Mouse (Mus musculus): ENCODE data around the gene Chac1.

Chac1 gene

DNA sequence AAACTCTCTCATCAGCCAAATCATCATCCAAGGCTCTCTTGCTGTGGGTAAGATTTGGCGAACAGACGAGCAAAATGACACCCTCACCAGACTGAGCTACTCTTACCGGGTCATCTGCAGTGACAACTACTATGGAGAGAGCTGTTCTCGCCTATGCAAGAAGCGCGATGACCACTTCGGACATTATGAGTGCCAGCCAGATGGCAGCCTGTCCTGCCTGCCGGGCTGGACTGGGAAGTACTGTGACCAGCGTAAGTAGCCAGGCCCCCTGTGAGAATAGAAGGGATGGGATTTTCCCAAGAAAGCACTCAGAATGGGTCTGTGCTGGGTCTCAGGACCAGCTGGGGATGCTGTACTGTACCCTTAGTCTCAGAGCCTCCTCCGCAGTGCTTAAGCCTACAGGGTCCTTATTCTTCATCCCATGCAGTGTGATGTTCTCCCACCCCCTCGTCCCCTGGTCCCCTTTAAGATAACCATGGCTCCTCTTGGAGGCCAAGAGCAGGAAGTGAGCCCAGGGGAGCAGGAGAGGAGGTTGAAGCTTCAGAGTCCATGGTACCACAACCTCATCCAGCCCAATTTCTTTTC lies 23.0 kb upstream of the Chac1 start:
- DNase-seq (ENCODE audit: low read depth, low spot score): no peak

DNA sequence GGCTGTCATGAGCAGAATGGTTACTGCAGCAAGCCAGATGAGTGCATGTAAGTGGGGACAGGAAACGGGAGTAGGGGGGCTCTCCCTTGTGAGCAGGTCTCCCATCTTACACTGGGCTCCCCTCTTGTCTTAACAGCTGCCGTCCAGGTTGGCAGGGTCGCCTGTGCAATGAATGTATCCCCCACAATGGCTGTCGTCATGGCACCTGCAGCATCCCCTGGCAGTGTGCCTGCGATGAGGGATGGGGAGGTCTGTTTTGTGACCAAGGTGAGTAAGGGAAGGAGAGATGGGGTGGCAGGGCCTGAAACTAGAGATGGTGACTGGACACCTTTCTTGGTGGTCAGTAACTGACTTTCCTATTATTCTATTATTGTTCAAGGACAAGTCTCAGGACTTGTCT lies 22.5 kb upstream of the Chac1 start:
- DNase-seq (ENCODE audit: low read depth, low spot score): no peak

DNA sequence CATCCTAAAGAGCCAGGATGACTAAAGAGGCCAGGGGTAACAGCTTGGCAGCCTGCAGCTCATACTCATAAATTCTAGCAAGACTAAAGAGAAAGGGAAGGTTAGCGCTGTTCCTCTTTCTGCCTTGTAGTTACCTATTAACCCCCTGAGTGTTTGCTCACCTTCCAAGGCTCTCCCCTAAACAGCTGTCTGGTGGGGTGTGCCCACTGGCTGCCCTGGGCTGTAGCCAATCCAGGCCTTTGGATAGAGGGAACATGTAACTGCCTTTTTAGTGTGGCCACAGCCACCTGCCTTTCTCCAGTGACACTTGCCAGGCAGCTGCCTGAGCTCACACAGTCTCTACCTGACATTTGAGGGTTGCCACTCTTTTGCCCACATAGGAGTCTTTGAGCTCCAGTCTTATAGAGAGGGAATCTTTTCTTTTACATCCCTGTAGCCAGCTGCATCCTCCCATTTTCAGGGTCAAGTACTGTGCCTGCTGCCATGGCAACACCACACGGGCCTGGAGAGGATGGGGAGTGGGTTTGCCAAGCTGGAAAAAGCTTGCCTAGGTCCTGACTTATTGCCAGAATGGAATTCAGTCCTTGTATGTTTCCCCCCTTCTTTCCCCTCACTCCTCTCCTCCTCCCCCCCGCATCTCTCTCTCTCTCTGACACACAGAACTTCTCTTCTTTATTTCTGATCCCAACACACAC lies 21.8 kb upstream of the Chac1 start:
- DNase-seq (ENCODE audit: low read depth, low spot score): no peak

DNA sequence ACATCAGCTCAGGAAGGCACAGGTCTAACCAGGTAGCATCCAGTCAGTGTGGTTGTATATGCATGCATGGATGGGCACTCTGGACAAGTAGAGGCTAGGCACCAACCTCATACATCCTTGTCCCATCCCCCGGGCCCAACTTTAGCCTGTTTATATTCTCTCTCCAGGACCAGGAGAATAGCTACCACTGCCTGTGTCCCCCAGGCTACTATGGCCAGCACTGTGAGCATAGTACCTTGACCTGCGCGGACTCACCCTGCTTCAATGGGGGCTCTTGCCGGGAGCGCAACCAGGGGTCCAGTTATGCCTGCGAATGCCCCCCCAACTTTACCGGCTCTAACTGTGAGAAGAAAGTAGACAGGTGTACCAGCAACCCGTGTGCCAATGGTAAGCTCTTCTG lies 20.2 kb upstream of the Chac1 start:
- DNase-seq (ENCODE audit: low read depth, low spot score): no peak

DNA sequence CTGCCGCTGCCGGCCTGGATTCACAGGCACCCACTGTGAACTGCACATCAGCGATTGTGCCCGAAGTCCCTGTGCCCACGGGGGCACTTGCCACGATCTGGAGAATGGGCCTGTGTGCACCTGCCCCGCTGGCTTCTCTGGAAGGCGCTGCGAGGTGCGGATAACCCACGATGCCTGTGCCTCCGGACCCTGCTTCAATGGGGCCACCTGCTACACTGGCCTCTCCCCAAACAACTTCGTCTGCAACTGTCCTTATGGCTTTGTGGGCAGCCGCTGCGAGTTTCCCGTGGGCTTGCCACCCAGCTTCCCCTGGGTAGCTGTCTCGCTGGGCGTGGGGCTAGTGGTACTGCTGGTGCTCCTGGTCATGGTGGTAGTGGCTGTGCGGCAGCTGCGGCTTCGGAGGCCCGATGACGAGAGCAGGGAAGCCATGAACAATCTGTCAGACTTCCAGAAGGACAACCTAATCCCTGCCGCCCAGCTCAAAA lies 18.8 kb upstream of the Chac1 start:
- DNase-seq (ENCODE audit: low read depth, low spot score): no peak

DNA sequence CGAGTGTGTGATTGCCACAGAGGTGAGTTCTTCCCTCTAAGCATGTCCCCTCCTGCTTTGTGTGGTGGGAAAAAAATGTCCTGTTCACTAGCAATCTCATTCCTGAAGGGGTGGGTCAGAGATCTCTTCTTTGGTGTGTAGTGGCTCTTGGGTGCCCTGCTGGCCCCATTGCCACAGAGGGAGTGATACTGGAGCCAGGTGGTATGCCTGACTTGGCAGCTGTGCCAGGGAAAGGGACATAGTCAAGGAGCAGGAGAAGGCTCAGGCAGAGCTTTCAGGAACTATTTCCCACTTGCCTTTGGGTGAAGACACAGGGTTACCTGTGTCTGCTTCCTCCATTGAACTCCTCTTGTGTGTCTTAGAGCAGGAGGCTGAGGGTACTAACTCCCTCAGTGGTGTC lies 16.9 kb upstream of the Chac1 start:
- DNase-seq (ENCODE audit: low read depth, low spot score): no peak

DNA sequence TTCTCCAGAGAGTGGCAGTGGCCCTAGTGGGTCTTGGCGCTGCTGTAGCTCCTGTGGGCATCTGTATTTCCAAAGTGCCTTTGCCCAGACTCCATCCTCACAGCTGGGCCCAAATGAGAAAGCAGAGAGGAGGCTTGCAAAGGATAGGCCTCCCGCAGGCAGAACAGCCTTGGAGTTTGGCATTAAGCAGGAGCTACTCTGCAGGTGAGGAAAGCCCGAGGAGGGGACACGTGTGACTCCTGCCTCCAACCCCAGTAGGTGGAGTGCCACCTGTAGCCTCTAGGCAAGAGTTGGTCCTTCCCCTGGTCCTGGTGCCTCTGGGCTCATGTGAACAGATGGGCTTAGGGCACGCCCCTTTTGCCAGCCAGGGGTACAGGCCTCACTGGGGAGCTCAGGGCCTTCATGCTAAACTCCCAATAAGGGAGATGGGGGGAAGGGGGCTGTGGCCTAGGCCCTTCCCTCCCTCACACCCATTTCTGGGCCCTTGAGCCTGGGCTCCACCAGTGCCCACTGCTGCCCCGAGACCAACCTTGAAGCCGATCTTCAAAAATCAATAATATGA lies 16.0 kb upstream of the Chac1 start:
- DNase-seq (ENCODE audit: low read depth, low spot score): no peak

DNA sequence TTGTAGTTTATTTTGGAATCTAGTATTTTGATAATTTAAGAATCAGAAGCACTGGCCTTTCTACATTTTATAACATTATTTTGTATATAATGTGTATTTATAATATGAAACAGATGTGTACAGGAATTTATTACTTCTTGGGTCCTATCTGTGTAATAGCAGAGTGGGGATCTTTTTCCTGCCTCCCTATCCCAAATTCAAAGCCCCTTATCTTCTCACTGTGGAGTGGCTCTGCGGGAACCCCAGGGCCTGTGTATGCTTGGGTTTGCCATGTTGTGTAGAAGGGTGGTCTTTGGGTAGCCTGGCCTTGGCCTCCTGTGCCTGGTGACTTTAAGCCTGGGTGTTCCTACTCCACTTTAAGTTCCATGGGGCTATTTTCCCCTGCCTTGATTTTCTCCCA lies 15.5 kb upstream of the Chac1 start:
- no peak for DNase-seq (ENCODE audit: low read depth, low spot score)

DNA sequence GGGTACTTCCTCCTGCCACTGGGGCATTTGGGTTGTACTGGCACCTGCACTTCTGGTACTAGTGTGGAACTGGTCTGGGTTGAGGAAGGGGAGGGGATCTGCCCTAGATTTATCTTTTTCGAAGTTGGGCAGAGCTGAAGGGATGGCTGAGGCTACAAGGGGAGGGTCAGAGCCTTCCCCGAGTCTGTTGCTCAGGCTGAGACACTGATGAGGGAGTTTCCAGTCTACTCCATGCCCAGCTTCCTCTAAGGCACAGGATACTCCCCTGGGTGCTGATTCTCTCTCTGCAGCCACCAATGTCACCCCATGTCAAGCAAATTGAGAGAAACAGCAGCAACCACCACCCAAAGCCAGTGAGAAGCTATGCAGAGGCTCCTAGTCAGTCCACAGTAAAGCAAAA lies 15.0 kb upstream of the Chac1 start:
- no peak for DNase-seq (ENCODE audit: low read depth, low spot score)

DNA sequence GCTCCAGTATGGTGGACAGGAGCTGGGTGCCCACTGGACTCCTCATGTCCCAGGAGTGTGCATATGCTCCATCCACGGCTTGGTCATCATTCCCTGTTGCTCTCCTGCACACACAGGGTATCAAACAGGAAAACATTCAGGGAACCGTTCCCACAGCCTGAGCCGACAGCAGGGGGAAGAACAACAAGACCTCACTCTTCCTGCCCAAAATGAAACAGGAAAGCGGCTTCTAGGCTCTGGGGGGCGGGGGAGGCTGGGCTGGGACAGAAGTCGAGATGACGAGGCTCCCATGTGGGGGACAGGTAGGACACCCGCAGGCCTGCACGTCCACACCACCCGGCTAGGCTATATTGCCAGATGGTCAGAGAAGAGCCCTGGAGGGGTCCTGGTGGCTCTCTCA lies 14.6 kb upstream of the Chac1 start:
- no peak for DNase-seq (ENCODE audit: low read depth, low spot score)

DNA sequence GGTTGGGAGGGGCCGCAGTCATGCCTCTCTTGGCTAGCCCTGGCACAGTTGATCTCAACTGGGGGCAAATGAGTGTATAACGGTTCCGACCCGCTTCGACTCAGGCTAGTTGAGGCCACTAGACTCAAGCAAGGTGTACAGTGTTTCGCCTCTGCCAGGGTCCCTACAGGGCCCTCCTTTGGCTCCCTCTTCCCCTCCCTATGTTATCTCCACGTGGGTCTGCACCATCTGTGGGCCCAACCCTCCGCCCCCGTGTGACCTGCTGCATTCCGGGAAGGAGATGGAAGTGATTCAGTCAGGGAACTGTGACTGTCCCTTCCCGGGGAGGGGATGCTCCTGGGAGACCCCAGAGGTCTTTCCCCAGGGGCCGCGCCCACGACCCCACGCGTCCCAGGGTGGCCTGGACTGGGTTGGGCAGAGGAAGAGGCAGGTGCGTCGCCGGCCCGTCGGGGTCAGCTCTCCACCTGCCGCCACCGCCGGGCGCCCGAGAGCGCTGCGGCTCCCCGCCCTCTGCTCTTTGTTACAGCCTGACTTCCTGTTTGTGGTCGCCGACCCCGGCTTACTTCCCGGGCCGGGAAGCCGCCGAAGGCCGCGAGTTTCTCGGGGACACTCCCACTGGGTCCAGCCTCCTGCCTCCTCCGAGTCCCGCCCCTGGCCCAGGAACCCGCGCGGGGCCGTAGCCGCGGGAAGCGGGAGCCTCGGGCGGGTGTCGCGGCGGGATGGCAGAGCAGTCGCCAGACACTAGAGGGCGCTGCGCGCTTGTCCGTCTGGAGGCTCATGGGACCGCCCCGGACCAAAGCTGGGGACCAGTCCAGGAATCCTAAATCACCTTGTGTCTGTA lies 13.4 kb upstream of the Chac1 start:
- DNase-seq (ENCODE audit: low read depth, low spot score): peak; percentile 71

DNA sequence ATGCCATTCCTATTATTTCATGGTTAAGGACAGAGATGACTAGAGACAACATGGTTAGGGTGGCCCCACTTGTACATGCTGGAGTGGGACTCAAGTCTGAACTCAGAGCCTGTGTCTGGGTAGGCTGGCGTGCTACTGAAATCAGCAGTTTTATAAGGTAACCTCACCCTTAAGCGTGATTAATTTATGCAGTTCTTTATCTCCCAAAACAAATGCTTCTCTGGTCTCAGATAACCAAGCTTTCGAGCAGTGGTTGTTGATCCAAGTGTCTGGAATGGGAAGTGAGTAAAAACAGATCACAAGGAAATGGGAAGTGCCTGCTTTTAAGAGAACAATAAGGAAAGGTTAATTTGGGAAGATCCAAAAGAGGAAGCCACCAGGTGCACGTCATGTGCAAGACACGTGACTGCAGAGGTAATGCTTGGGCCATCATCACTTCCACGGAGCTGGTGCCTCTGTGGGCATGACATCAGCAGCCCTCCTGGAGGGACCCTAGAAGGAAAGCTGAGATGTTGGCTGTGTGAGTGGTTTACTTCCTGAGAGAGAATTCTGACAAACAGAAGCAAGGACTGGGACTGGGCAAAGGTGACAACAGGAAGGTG lies 6.4 kb upstream of the Chac1 start:
- no peak for DNase-seq (ENCODE audit: low read depth, low spot score)

DNA sequence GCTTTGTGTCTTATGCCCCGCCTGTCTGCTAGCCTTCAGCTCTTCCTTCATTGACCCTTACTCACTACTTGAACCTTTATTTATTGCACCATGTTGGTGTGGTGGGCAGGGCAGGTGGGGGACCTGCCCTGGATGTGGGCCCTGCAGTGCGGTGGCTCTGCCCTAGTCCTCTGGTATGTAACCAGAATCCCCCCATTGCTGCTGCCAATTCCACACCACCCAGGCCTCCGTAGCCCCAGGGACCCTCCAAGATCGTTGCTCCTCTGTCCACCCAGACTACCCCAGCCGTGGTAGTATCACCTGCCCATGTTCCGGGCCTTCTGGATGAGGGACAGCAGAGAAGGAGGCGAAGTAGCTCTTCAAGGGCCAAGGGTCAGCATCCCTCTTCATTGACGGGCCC lies 2.7 kb downstream of the Chac1 start:
- no peak for DNase-seq (ENCODE audit: low read depth, low spot score)

DNA sequence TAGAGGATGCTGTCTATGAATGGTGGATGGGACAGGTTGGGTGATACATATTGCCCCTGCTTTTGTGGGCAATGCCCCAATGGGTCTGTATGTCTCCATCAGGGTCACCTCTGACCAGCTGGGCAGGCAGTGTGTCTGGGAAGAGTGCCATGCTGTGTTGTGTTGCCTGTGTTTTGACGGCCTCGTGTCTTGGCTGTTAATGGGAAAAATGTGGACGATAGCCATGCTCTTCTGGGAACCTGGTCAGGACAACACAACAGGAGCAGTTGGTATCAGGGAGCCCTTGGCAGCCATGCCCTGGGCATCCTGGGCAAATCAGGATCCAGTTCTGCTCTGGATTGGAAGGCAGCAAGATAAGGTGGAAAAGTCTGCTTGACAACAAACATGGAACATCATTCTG lies 4.1 kb downstream of the Chac1 start:
- no peak for DNase-seq (ENCODE audit: low read depth, low spot score)

DNA sequence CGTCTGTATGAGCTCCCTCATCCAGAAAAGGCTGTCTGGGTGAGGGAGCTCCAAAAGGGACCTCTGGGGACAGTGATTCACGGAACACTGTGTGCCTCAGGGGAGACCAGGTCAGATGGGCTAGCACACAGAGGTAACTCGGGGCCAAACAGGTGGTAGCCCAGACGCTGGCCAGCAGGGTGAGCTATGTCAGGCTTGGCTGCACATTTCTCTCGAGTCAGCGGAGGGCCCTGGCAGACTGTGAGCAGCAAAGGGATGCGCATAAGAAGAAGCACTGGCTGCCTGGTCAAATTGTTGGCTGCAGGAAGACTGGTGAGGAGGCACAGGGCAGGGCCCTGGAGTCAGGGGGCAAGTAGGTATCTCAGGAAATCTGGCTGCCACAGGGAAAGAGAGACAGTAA lies 4.6 kb downstream of the Chac1 start:
- no peak for DNase-seq (ENCODE audit: low read depth, low spot score)

DNA sequence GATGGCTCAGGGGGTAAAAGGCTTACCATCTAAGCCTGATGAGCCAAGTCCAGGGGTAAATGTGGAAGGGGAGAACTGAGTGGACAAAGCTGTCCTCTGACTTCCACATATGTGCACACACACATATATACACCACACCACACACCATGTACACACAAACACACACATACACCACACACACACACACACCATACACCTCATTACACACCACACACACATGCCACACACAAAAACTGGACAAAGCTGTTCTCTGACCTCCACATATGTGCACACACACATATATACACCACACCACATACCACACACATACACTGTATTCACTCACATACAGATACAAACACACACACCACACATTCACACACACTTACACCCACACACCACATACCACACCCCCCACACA lies 5.3 kb downstream of the Chac1 start:
- DNase-seq (ENCODE audit: low read depth, low spot score): no peak

DNA sequence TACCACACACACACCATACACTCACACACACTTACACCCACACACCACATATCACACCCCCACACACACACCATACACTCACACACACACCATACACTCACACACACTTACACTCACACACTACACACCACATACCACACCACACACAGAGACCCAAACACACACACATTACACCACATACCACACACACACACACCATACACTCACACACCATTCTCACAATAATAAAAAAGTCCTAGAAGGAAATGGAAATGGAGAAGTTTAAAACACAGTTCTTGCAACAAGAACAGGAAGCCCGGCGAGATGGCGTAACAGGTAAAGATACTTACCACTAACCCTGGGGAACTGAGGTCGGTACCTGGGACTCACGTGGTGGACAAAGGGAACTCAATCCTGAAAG lies 5.8 kb downstream of the Chac1 start:
- no peak for DNase-seq (ENCODE audit: low read depth, low spot score)

DNA sequence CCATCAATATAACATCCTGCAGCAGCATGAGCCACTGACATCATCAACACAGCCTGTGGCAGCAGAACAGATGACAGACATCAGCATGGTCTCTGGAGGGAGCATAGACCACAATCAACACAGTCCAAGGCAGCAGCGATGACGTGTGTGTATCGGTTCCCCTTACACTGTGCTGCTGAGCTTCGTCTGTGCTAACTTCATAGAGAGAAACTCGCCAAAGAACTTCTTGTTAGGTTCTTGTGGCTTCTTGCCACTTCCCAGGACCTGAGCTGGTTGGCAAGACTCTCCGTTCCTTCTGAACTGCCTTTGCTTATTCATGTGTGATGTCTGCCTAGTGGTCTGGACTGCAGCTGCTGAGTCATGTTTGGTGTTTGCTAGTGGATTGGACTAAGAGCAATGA lies 7.2 kb downstream of the Chac1 start:
- DNase-seq (ENCODE audit: low read depth, low spot score): no peak

DNA sequence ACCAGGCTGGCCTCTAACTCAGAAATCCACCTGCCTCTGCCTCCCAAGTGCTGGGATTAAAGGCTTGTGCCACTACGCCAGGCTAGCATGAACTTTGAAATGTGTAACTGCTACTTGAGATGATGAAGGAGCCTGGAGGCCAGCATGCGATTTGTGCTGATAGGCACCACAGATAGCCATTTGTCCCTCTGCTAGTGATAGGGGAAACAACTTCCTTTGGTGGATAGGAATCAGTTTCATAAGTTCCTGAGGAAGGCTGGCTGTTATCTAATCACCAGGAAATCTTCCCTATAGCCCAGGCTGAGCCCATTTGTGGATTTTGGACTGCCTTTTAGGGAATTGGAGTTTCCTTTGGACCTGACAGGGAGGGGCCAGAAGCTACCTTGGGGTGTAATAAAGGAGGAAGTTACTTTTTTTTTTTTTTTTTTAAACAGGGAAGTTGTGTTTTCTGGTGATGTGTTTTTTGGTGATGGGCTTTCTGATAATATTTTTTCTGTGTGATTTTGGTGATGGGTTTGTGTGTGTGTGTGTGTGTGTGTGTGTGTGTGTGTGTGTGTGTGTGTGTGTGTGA lies 8.8 kb downstream of the Chac1 start:
- DNase-seq (ENCODE audit: low read depth, low spot score): no peak

DNA sequence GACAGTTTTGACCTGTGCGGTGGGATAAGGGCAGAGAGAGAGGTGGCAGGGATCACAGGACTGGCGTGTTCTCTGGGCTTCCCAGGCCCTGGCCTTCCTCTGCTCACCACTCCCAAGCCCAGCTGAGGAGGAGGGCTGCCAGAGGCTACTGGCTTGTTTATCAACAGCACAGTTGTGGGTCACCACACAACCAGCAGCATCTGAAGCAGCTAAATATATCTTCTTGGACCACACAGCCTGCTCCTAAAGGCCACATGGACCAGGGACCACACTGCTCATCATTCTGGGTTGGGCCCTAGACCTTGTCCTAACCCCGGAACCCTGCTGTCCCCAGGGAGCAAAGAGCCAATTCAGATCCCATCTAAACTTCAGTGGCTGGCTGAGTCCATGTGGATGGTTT lies 13.9 kb downstream of the Chac1 start:
- DNase-seq (ENCODE audit: low read depth, low spot score): no peak

DNA sequence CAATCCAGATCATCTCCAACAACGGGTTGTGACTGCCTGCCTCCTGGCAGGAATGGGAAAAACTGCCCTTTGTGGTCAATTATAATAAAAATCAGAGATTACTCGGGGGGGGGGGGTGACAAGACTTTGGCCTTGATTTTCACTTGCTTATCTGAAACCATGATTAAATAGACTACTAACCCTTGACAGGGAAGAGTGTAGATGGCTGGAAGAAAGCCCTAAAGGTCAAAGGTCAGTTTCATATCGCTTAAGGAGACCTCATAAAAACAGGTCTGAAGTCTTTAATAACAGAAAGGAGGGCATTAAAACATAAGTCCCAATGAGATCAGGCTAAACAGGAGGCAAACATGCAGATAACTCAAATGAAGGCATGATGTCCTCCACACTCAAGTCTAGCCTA lies 16.3 kb downstream of the Chac1 start:
- no peak for DNase-seq (ENCODE audit: low read depth, low spot score)

DNA sequence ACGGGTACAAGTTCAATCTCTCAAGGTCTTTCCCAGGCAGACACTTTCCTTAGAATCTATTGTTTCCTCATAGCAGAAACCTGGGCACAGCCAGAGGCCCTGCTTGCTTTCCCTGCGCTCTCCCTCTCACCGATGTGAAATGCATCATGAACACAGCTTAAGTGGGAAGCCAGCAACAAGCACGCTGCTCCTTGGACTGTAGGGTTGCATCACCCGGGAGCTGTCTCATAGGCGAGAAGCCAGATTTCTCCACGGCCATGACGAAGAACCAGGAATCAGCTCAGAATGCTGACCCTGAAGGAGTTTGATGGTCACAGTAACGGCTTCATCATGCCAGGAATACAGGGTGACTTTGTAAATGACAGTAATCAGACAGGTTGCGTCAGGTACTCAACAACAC lies 19.1 kb downstream of the Chac1 start:
- DNase-seq (ENCODE audit: low read depth, low spot score): no peak
